Mouse (Mus musculus) heart, adult 2 months (tissue): ENCODE results near the gene Mtmr3. TPM values are rescaled to one million over a fixed set of nuclear protein-coding genes. Genes with fewer than 3 reads are reported as not detected.

Experiments
- DNase-seq, 2 experiments: peaks; one replicate each; pipeline ENCODE4 v3.0.0; 2021
- H3K27ac ChIP-seq: fragments of 200-600 bp; 2 replicates; pipeline ENCODE4 v1.8.1; 2022
- H3K27me3 ChIP-seq: fragments of 200-500 bp; 2 replicates; pipeline ENCODE4 v1.6.1; 2012; ENCODE audit warnings: mild to moderate bottlenecking, low read length, inconsistent platforms, mixed read lengths; ENCODE audit not compliant: control insufficient read depth, insufficient read depth
- H3K36me3 ChIP-seq: fragments of 200-500 bp; 2 replicates; pipeline ENCODE4 v1.6.1; 2012; ENCODE audit warnings: low read length, inconsistent platforms; ENCODE audit not compliant: control insufficient read depth, insufficient read depth
- H3K4me1 ChIP-seq: fragments of 200-500 bp; 2 replicates; pipeline ENCODE4 v1.6.1; 2011; ENCODE audit warnings: low read length; ENCODE audit not compliant: control insufficient read depth, insufficient read depth
- H3K4me3 ChIP-seq: fragments of 200-600 bp; 2 replicates; pipeline ENCODE4 v1.8.1; 2022
- H3K79me2 ChIP-seq: fragments of 200-500 bp; replicated peaks from 2 replicates; pipeline ENCODE4 v1.6.1; 2012; ENCODE audit warnings: mild to moderate bottlenecking, inconsistent platforms, low read length, moderate library complexity, mixed read lengths; ENCODE audit not compliant: control insufficient read depth, insufficient read depth
- H3K9ac ChIP-seq: fragments of 200-500 bp; 2 replicates; pipeline ENCODE4 v1.6.1; 2012; ENCODE audit warnings: low read depth, mild to moderate bottlenecking, control low read depth, inconsistent platforms, low read length, mixed read lengths
- CTCF ChIP-seq: fragments of 200-600 bp; IDR thresholded peaks from 2 replicates; pipeline ENCODE4 v1.8.1; 2022; ENCODE audit warnings: antibody characterized with exemption, mild to moderate bottlenecking, moderate library complexity
- EP300 ChIP-seq: fragments of 200-500 bp; IDR thresholded peaks from 2 replicates; pipeline ENCODE4 v1.6.1; 2011; ENCODE audit warnings: low read depth, low read length, control low read depth; ENCODE audit not compliant: insufficient read depth
- POLR2A ChIP-seq: fragments of 200-500 bp; IDR thresholded peaks from 2 replicates; pipeline ENCODE4 v1.6.1; 2011; ENCODE audit warnings: mild to moderate bottlenecking, low read depth, low read length, control low read depth; ENCODE audit not compliant: insufficient read depth
- WGBS: fragments of 180-500 bp; shearing (Covaris S2); methylation state at CpG from one replicate; pipeline ENCODE4 v1.1.7; 2018; 5-methylcytosine and 5-hydroxymethylcytosine counted together
- intact Hi-C: fragments of 180-260 bp; cut with DNase I; formaldehyde crosslinking; loops from one replicate; pipeline ENCODE4 v1.15.1; 2025
- polyA plus RNA-seq: library from polyadenylated mRNA; depleted of rRNA; stranded (reverse); fragments of >200 nt; gene quantifications from 2 replicates; pipeline ENCODE4 v1.2.3, GENCODE M21; 2012
- total RNA-seq, 2 experiments: library from RNA; stranded (reverse); gene quantifications; 2 replicates each; pipeline ENCODE4 v1.2.3; 2021

The Mtmr3 gene
- total and polyA plus RNA-seq, 3 experiments = 24.4 to 50.8 (median 43.9) TPM

DNA sequence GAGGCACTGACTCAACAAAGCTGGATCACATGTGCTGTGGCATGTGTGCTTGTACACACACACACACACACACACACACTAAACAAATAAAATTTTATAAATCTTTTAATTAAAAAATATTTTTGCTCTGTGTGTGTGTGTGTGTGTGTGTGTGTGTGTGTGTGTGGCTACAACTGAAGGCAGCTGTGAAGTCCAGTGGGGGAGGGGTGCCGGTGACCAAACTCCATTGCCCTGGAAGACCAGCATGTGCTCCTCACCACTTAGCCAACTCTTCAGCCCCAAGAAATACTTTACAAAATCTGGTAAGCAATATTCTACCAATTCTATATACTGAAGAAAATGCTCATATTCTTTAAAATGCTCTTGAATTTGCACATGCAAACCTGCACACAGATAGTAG lies 94.4 kb downstream of the Mtmr3 start:
- Histone ChIP-seq H3K27me3 (no peaks in the 10 kb centered on the region), H3K4me3 (no peak overlapping the region), H3K9ac (no peak overlapping the region), H3K79me2 (0 out of 2 replicates have a peak, but pooled peaks cover 2% of the 10 kb centered on the region), H3K36me3 (peaks cover 19% of the 10 kb centered on the region), H3K27ac (no peak overlapping the region), H3K4me1 (peaks cover 4% of the 10 kb centered on the region)
- intact Hi-C loops = loop anchor here (5.0 kb wide), 1 partner anchor 142 kb away; no protein-coding TSS in a partner anchor
- no peak for DNase-seq
- TF ChIP-seq CTCF (no peak), EP300 (no peak), POLR2A (no peak)
- WGBS = 84% methylated on average over 1 of the region's 1 CpGs

DNA sequence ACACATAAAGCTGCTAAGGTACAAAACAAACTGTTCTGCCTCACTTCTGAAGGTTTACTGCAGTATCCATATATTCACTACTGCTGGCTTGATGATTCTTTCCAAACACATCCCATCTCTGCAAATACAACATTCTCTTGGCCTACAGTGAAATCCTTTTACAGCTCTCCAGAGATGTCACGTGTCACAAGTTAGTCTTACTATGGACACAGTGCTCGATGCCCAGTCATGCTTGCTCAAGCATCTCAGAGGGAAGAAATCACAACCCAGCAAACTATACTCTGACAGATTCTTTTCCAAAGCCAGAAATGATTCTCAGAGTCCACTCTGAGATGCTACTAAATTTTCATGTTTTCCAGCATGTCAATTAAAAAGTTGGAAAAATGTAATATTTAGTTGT lies 95.2 kb downstream of the Mtmr3 start:
- 77% methylated on average over 2 of the region's 2 CpGs for WGBS

DNA sequence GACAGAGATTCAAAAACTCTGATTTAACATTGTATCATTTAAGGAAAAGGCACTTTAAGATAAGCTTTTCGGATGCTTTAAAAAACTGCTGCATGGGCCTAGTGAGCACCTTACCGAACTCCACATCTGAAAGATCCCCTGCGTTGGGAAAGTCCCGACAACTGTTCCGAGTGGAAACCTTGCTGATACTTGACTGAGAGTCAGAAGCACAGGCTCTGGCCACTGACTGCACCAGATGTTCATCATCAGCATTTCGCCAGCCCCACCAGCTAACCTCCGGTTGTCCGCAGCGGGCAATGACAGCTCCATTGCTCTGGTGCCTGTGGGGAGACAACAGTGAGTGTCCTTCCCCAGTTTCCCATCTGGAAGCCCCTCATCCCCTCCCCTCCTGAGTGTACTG lies 95.9 kb downstream of the Mtmr3 start:
- H3K4me3 ChIP-seq = no peak overlapping the region
- no peak overlapping the region for H3K9ac ChIP-seq
- 0 out of 2 replicates have a peak, but pooled peaks cover 2% of the 10 kb centered on the region for H3K79me2 ChIP-seq
- no peaks in the 10 kb centered on the region for H3K27me3 ChIP-seq
- no peak overlapping the region for H3K27ac ChIP-seq
- H3K4me1 ChIP-seq = peaks cover 4% of the 10 kb centered on the region
- H3K36me3 ChIP-seq = peaks cover 20% of the 10 kb centered on the region
- no peak for TF ChIP-seq CTCF
- TF ChIP-seq POLR2A = no peak
- TF ChIP-seq EP300 = no peak
- 81% methylated on average over 9 of the region's 9 CpGs for WGBS
- DNase-seq = no peak
- intact Hi-C loops = no loop called here

More for the DNA sequence above, 95.2 kb downstream of the Mtmr3 start:
- no peak for DNase-seq
- Histone ChIP-seq H3K4me3 (no peak overlapping the region), H3K9ac (no peak overlapping the region), H3K27ac (no peak overlapping the region), H3K4me1 (peaks cover 4% of the 10 kb centered on the region), H3K79me2 (0 out of 2 replicates have a peak, but pooled peaks cover 2% of the 10 kb centered on the region), H3K36me3 (peaks cover 19% of the 10 kb centered on the region), H3K27me3 (no peaks in the 10 kb centered on the region)
- intact Hi-C loops = no loop called here
- TF ChIP-seq CTCF = no peak
- TF ChIP-seq POLR2A = no peak
- TF ChIP-seq EP300 = no peak

DNA sequence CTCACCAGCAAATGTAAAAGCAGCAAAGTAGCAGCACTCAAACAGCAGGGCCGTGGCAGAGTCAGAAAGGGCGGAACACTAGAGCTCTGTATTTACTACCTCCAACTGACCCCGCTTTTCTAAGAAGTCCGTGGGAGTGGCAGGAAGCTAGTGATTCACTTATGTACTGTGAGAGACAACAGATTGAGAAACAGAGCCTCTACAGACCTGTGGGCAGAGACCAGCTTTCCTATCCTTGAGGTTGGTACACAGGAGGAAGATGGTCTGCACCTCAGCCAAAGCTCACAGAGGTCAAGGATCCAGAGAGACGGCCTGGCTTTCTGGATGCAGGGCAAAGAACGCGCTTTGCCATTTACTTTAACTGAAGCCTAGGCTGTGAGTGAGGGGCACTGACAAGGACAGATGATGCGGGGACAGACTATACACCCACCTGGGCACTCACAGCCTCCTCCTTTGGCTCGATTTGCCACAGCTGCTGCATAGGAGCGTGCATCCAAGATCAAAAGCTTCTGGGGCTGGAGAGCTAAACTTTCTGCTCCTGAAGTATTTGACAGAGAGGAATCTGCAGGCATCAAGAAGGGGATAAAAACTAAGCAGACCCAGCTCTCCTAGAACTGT lies 97.1 kb downstream of the Mtmr3 start:
- TF ChIP-seq POLR2A (no peak), CTCF (no peak), EP300 (no peak)
- peaks cover 17% of the 10 kb centered on the region for H3K36me3 ChIP-seq
- H3K27me3 ChIP-seq = no peaks in the 10 kb centered on the region
- intact Hi-C loops = no loop called here
- no peaks in the 10 kb centered on the region for H3K79me2 ChIP-seq
- H3K4me3 ChIP-seq = no peak overlapping the region
- H3K27ac ChIP-seq = no peak overlapping the region
- 66% methylated on average over 10 of the region's 10 CpGs for WGBS
- DNase-seq = no peak
- H3K4me1 ChIP-seq = peaks cover 4% of the 10 kb centered on the region
- H3K9ac ChIP-seq = no peak overlapping the region

DNA sequence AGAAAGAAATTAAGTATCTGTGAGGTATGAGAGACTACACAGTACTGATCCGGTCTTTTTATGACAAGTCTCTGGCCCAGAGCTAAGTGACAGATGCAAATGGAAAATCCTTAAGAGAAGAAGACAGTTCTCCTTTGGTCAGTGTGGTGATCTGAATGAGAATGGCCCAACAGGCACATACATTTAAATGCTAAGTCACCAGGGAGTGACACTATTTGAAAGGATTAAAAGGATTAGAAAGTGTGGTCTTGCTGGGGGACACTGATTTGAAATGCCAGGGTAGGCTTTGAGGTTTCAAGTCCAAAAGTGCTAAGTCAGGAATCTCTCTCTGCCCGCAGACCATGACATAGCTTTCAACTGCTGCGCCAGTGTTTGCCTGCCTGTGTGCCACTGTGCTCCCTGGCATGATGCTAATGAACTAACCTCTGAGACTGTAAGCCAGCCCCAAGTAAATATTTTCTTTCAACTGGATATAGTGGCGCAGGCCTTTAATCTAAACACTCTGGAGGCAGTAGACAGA lies 99.6 kb downstream of the Mtmr3 start:
- peaks cover 15% of the 10 kb centered on the region for H3K36me3 ChIP-seq

DNA sequence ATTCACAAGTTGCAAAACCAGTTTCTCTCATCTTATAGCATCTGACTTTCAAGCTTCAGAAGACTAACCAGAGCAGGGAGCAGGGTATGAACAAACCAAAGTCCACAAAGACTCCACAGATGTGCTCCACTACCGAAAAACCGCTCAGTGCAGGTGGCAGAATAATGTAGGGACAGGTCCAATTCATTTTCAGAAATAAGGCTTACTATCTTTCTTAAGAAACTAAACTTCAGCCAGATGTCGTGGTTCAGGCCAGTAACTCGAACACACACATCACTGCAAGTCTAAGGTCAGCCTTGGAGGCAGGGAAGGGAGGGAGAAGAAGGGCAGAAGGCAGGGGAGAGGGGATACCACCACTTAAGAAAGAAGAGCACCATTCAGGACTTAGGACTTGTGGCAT lies 105.5 kb downstream of the Mtmr3 start:
- no peak for DNase-seq
- H3K4me1 ChIP-seq = no peaks in the 10 kb centered on the region
- H3K4me3 ChIP-seq = no peak overlapping the region
- H3K9ac ChIP-seq = no peak overlapping the region
- TF ChIP-seq POLR2A = no peak
- TF ChIP-seq EP300 = no peak
- no peak for TF ChIP-seq CTCF
- H3K27me3 ChIP-seq = no peaks in the 10 kb centered on the region
- H3K79me2 ChIP-seq = no peaks in the 10 kb centered on the region
- 95% methylated on average over 4 of the region's 4 CpGs for WGBS
- intact Hi-C loops = no loop called here
- no peak overlapping the region for H3K27ac ChIP-seq
- H3K36me3 ChIP-seq = peaks cover 3% of the 10 kb centered on the region

More for the DNA sequence above, 99.6 kb downstream of the Mtmr3 start:
- no peak overlapping the region for H3K4me3 ChIP-seq
- intact Hi-C loops = no loop called here
- DNase-seq = no peak
- no peak overlapping the region for H3K27ac ChIP-seq
- 91% methylated on average over 4 of the region's 4 CpGs for WGBS
- no peaks in the 10 kb centered on the region for H3K79me2 ChIP-seq
- H3K9ac ChIP-seq = no peak overlapping the region
- no peaks in the 10 kb centered on the region for H3K27me3 ChIP-seq
- peaks cover 4% of the 10 kb centered on the region for H3K4me1 ChIP-seq
- no peak for TF ChIP-seq EP300
- no peak for TF ChIP-seq POLR2A
- TF ChIP-seq CTCF = no peak
